Mouse (Mus musculus): ENCODE measurements around the gene Wee2.

DNA sequence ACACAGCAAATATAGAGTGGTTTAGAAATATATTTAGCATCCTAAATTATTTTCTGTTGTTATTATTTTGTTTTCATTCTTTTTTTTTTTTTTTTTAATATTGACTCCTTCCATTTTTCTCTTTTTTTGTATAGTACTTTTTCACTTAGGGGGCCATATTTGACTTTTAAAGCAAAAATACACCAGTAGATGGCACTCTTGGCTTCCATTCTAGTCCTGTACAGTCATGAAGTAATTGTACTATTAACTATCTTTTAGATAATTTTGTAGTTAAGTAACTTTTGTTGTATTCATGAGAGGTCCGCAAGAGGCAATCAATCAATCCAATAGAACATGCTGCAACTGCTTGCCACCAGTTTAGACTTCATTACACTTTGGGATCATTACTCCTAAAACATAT lies 40.8 kb downstream of the Wee2 start:
- TF ChIP-seq CTCF (IDR thresholded peaks at IDR 0.05; ENCODE audit: control insufficient read depth, insufficient read depth, insufficient replicate concordance, low read depth, low read length) = no peak
- TF ChIP-seq POLR2A (IDR thresholded peaks at IDR 0.05; ENCODE audit: control insufficient read depth, low read depth, low read length) = no peak

All from testis, adult 2 months (tissue).